Mouse (Mus musculus) monocyte, adult 5-6 weeks (primary cell): ENCODE measurements around the gene Arhgef16. TPM values are rescaled to one million over a fixed set of nuclear protein-coding genes. Genes with fewer than 3 reads are reported as not detected.

Experiments used
- ATAC-seq: fragments of 153-309, 156-312 bp; replicated peaks from 2 replicates; pipeline ENCODE4 v1.8.0; 2017; ENCODE audit warnings: mild to moderate bottlenecking; ENCODE audit not compliant: low TSS enrichment, insufficient number of reproducible peaks, severe bottlenecking, poor library complexity, low FRiP score
- total RNA-seq: library from RNA; stranded (forward); fragments of 200-1000, 200-491, 200-594 nt; gene quantifications from 3 replicates; pipeline ENCODE4 v1.2.3, GENCODE M21; 2017

Arhgef16 gene
- not detected in 3 replicates for total RNA-seq

- peak; percentile 74 for ATAC-seq
Observed at GRCm38 (mm10) chr4:154301466-154301881, at the start of gene Arhgef16. TSS of gene Arhgef16 (minus strand) at chr4:154301676.

- ATAC-seq: no peak
Observed at GRCm38 (mm10) chr4:154348197-154348786, 46.8 kb upstream of the Arhgef16 start.

DNA sequence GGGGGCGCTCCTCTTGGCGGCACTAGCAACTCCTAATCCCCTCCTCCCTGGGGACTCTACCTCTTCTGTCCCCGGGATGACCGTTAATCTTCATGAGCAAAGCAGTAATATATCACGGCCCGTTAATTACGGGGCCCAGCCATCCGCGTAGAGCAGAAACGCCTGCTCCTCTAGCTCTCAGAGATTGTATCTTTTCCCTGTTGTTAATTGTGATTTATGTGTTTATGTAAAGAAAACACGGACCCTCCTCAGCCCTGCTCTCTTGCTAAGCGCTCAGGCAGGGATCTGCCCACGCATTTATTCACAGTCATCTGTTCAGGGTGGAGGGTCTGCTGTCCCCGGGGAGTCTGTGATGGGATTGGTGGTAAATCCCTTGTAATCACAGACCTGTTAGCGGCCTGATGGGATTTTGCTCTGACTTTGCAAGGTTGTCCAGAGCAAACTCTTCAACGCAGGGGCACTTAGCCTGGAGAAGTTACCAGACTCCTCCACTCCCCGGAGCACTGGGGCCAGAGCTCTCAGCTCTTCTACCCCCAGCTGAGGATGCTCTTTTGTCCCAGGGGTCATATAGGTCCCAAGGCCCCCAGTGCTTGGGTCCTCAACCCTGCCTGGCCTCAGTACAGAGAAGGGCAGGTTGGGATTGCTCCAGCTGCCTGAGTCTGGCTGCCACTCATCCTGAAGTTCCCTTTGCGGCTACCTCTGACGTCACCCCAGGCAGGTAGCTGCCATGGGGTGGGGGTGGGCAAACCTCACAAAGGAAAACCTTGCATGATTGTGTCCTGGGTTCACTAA is 45.5 kb upstream of the Arhgef16 start:
- no peak for ATAC-seq

DNA sequence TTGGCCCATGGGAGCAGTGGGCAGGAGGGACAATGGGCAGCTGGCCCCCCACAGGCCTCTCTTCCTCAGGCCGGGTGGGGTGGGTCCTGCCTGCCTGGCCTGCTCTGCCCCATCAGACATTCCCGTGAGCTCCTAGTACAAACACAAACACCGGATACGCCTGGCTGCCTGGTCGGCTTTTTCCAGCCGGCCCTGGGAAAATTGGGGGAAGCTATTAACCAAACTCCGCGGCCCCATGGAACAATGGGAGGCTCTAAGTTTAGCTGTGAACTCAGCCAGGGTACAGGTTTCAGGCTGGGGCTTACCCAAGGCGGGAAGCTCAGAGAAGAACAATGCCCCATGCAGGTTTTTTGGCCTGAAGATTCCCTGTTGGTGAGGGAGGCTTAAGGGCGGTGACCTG is 35.2 kb upstream of the Arhgef16 start:
- ATAC-seq: no peak

GRCm38 (mm10) chr4:154335761-154336160 is 34.3 kb upstream of the Arhgef16 start, which contains the start of gene B230104I21Rik:
TSS of gene B230104I21Rik (plus strand) at chr4:154336127.
- no peak for ATAC-seq

DNA sequence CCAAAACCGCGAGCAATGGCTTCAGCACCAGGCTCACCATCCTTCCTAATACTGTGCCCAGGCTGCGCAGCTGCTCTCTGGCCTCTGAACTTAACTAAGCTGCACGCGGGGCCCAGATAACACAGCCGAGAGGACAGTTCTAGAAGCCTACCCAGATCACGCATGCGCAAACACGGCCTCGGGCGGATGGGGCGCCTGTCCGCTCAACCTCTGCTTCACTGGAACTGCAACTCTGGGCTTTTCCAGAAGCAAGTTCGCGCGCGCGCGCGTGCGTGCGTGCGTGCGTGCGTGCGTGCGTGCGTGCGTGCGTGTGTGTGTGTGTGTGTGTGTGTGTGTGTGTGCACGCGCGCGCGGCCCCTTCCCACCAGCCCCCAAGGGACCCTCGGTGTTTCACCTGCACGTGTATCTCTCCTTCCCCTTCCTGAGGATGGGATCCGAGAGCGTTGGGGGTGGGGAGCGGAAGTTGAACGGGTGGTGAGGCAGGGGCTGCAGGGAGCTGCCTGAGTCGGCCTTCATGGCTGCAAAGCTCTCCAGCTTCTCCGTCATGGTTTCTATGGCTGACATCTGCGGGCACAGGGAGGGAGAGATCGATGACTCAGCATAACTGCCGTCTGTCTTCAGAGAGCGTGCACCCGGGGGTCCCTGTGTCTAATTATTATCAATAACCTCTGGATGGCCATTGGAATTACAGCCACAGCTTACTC is 33.4 kb upstream of the Arhgef16 start:
- ATAC-seq: no peak

- no peak for ATAC-seq
Observed at GRCm38 (mm10) chr4:154333300-154333699, 31.8 kb upstream of the Arhgef16 start.

DNA sequence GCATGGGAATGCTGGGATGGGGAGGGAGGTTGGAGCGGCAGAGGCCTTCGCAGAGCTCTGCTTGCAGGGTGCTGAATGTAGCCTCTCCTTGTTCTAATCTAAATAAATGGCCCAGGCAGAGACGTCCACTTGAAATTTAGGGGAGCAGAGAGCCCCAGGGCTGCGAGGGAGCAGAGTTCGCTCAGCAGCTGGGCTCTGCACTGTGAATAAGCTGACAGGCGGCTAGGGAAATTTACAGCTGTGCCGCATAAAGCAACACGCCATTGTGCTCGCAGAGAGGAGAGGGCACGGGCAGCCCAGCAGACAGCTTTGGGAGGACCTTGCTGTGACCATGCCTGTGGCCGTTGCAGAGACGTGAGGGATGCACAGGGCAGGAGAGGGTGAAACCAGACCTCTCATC is 29.8 kb upstream of the Arhgef16 start:
- ATAC-seq: no peak

- no peak for ATAC-seq
Observed at GRCm38 (mm10) chr4:154330001-154330400, 28.5 kb upstream of the Arhgef16 start.

- no peak for ATAC-seq
Observed at GRCm38 (mm10) chr4:154328836-154329235, 27.4 kb upstream of the Arhgef16 start.

DNA sequence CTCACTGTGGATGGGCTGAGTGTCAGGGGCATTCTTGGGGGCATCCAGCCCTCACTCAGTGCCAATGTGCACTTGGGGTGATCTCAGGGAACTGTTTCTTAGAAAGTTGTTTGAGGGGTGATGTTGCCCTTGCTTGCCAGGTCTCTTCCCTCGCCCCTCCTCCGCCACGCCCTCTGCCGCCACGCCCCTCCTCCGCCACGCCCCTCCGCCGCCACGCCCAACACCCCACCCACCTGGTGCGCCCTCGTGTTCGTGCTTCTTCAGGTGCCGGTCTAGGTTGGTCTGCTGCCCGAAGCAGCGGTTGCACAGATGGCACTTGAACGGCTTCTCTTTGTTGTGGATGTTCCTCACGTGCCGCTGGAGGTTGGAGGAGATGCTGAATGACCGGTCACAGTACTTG is 27.0 kb upstream of the Arhgef16 start:
- no peak for ATAC-seq

DNA sequence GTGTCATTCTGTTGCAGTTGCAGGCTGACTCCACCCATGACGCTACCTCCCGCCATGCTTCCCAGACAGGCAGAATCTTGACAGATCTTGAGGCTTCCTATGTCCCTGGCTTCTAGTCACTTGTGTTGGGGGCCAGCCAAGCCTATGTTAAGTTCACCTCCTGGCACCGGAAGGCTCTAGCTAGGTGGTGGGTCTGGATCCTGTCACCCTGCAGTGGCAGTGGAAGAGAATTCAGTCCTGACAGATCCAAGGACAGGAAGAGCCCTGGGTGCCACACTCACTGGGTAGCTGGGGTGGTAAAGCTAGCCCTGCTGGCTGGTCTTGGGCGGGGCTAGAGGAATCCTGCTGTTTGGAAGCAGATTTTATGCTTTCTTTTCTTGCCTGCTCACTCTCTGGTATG is 23.9 kb upstream of the Arhgef16 start:
- ATAC-seq: no peak

DNA sequence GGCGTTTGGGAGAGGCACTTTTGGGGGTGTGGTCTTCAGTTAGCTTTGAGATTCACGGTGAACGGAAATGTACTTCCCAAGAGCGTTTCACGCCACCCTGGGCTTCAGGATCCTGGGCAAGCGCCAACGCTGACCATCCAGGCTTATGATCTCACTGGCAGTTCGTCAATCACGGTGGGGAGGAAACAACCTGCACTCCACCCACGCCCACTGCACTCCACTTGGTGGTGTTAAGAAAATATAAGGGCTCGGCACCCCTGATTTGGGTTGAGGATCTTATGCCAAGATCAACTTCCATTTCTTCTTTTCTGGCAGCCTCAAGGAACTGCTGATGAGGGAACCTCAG is 12.1 kb upstream of the Arhgef16 start:
- no peak for ATAC-seq

DNA sequence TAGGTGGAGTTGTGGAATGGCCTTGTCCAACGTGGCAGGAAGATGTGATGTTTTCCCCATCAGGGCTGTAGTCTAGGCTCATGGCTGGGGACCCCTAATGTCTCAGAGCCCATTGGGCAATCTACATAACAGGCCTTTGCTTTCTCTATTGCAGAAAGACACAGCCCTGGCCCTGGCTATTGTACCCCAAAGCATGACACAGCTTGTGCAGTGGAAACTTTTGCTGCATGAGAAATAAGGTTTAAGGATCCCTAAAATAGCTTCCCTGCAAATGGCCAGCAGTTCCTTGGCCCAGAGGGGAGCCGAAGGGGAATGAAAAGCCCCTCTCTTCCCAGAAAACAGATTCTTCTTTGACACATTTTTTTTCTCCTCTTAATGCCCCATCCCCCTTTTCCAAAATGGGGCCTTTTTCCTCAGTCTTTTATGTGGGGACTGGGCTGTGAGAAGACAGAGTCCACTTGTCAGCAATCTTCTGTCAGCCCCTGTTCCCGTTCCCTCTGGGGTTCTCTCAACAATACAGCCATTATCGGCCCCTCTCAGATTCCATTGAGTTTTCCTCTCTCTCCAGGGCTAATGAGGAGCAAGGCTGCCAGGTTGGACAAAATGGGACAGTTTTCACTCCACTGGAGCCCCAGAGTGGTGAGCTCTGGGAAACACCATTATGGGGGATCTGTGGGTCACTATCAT is 11.6 kb upstream of the Arhgef16 start:
- no peak for ATAC-seq

DNA sequence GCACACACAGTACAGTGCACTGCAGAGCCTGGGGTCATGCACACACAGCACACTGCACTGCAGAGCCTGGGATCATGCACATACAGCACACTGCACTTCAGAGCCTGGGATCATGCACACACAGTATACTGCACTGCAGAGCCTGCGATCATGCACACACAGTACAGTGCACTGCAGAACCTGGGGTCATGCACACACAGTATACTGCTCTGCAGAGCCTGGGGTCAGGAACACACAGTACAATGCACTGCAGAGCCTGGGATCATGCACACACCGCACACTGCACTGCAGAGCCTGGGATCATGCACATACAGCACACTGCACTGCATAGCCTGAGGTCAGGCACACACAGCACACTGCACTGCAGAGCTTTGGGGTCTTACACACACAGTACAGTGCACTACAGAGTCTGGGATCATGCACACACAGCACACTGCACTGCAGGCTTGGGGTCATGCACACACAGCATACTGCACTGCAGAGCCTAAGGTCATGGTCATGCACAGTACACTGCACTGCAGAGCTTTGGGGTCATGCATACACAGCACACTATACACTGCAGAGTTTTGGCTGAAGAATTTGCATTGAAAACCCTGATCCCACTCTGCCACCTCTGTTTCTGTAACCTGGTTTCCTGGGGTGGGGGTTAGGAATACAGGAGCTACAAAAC is 10.8 kb upstream of the Arhgef16 start:
- ATAC-seq: no peak

GRCm38 (mm10) chr4:154310576-154311262 is 9.2 kb upstream of the Arhgef16 start:
- ATAC-seq: no peak

DNA sequence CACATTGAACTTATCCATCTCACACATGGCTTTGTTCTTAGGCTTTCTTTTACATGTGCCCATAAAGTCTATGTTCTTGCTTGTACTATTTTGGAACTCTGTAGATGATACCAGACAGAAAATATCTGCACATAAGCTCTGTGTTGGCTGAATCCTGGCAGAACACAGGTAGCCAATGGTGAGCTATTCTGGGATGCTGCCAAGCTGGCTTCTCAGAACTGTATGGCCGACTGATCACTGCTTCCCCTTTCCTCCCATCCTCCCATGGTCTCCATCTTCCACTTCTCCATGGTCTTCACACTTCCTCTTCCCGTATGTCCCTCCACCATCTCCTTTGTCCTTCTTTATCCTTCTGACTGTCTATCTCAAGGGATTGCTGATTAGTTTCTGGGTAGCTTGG is 7.7 kb upstream of the Arhgef16 start:
- ATAC-seq: no peak

DNA sequence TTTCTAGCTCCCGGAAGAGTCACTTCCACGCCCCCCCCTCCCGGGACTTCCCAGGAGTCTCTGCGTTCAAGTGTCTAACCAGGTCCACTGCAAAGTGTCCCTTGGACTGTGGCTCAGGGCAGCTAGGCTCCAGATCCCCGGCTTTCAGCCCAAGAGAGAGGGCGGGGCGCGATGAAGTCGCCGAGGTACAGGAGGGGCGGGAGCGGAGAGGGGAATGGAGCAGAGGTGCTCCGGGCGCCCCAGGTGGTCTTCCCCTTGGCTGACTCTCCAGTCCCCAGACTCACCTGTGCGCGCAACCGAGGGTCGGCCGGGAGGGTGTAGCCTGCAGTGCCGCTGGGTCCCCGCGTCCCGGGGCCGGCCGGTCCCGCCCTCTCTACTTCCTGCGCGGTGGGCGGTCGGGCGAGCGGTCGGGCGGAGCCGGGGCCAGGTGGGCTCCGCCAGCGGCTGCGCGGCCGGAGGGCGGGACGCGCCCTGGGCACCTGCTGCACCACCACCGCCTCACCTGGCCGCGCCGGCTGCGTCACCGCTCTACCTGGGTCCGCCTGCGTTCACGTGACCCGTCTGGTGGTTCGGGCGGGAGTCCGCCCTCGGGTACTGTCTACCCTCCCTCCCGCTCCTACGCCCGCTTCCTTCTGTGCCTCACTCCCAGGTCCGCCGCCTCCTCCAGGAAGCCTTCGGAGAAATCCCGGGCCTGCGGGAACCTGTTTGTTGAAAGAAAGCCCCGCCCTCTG is 1.8 kb downstream of the Arhgef16 start:
- ATAC-seq: no peak
